Mouse (Mus musculus) effector memory CD4-positive, alpha-beta T cell, adult 7 months (primary cell): ENCODE measurements around the gene Tmem196. TPM values are rescaled to one million over a fixed set of nuclear protein-coding genes. Genes with fewer than 3 reads are reported as not detected.

Experiments used
- polyA plus RNA-seq: library from polyadenylated mRNA; unstranded; fragments of 100-300 nt; shearing (Covaris generic); gene quantifications from one replicate; pipeline ENCODE4 v1.2.1, GENCODE M21; 2017

Gene Tmem196
- polyA plus RNA-seq, result not detected

GRCm38 (mm10) chr12:119945589-119946310 is at the start of gene Tmem196:
TSS of gene Tmem196 (plus strand) at chr12:119945822.

